Mouse (Mus musculus): ENCODE measurements at regions not wholly inside any gene's neighbourhood (a gene's known extent, or its start where the extent isn't known, plus 50 kb on each side); places are given as distances from the start of the nearest gene placed in this dataset.

DNA sequence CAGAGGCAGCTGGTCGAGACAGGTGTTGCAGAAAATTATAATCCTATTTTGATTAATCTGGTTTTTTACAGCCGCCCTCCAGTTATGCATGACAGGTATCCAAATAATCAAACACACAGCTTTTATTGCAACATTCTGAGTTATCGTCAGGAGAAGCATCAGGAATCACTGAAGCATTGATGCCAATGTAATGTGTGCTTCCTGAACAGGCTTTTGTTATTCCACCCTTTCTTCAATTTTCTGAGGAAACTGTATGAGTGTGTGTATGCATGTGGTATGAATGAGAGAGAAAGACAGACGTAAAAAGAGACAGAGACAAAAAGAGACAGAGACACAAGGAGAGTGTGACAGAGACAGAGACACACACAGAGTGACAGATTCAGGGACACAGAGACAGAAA, 652.6 kb upstream of the Foxg1 start:
- Histone ChIP-seq H3K36me3 (replicated peaks) (no peaks in the 10 kb centered on the region), H3K4me1 (no peaks in the 10 kb centered on the region), H3K9ac (no peak overlapping the region), H3K4me2 (no peak overlapping the region), H3K9me3 (no peaks in the 10 kb centered on the region), H3K27ac (no peak overlapping the region), H3K4me3 (no peak overlapping the region), H3K27me3 (replicated peaks) (no peaks in the 10 kb centered on the region)
- WGBS = 47% methylated on average over 4 of the region's 4 CpGs
- ATAC-seq (replicated peaks) = no peak

DNA sequence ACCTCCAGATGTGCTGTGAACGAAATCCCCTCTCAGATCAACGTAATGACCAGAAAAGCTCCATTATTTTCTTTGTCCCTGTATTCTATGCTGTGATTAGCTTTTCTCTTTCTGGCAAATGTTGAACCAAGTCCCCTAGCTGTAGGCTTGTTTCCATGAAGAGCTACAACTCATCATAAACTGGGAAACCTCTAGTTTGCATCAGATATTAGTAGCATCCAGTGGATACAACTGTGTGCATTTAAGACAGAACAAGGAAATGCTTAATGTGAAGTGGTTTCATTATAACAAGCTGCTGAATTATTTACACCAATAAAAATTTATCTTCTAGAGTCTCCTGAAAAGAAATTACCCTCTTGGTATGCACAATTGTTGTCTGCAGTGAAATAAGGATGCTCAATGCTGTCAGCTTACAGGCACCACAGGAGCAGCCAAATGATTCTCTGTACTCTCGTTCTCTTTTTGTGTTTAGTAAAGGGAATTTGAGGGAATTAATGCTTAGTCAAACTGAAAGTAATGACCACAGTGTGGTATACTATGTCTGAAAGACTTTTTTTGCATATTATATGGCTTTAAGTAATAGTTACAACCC, 623.6 kb upstream of the Foxg1 start:
- ATAC-seq (replicated peaks) = no peak
- Histone ChIP-seq H3K4me2 (no peak overlapping the region), H3K9ac (no peak overlapping the region), H3K36me3 (replicated peaks) (no peaks in the 10 kb centered on the region), H3K27ac (no peak overlapping the region), H3K4me1 (no peaks in the 10 kb centered on the region), H3K4me3 (no peak overlapping the region), H3K27me3 (replicated peaks) (no peaks in the 10 kb centered on the region), H3K9me3 (no peaks in the 10 kb centered on the region)
- 63% methylated on average over 3 of the region's 3 CpGs for WGBS

Data from midbrain, embryonic 15.5 days (tissue).